Mouse (Mus musculus): Measurements from ENCODE around the gene Tmem238l. TPM values are rescaled to one million over a fixed set of nuclear protein-coding genes. Genes with fewer than 3 reads are reported as not detected.

Tmem238l gene
- polyA plus RNA-seq, 1 experiment: not detected

DNA sequence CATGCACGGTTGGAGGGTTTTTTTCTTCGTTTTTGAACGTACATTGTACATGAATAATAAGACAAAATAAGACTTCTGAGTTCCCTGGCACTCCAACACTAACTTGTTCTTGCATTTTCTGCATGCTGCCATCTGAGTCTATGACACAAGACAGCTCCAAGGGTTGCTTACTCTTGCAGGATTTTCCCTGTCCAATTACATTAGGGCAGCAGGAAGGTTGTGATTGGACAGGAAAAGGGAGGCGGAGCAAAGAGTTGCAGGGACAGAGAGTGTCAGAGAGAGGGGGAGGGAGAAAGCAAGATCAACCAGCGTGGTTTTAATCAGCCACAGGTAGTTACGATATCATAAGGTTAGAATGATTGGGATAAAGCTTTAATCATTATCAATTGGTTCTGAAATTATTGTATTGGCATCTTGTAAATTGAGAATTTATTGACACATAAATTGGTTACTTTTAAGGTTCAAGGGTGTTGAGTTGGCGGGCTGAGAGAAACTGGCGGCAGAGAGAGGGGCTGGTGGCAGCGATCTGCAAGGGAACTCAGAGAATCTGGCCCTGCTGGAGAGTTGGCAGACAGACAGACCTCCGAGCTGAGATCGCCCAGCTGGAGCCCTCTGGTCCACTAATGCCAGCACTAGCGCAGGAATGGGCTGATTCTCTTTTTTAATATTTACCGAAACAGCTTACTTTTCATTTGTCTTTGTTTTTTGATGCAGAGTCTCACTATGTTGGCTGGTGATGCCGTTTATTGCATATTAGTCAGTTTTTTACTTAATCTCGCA is 25.1 kb downstream of the Tmem238l start:
- H3K4me3 ChIP-seq (ENCODE audit: insufficient read depth, poor library complexity, severe bottlenecking): no peak overlapping the region
- TF ChIP-seq CTCF (IDR thresholded peaks at IDR 0.05; ENCODE audit: control insufficient read depth, insufficient read depth, insufficient read length) (no peak), FOSL1 (IDR thresholded peaks at IDR 0.05; ENCODE audit: insufficient read depth, low read length, poor library complexity, severe bottlenecking) (no peak), MYOD1 (IDR thresholded peaks at IDR 0.05; ENCODE audit: control insufficient read depth, insufficient read length, low read depth) (no peak), MAX (IDR thresholded peaks at IDR 0.05) (no peak), MYOG (IDR thresholded peaks at IDR 0.05; ENCODE audit: control insufficient read depth, extremely low read depth, insufficient read length) (no peak), USF1 (IDR thresholded peaks at IDR 0.05; ENCODE audit: low read depth) (no peak), CEBPB (IDR thresholded peaks at IDR 0.05; ENCODE audit: low read depth) (no peak)
- no peaks in the 10 kb centered on the region for H3K79me3 ChIP-seq (ENCODE audit: low read depth)

GRCm38 (mm10) chr11:66982794-66983193 is 26.4 kb downstream of the Tmem238l start:
- no peaks in the 10 kb centered on the region for H3K27me3 ChIP-seq (ENCODE audit: control insufficient read depth, insufficient read depth, insufficient read length)
- H3K79me3 ChIP-seq (ENCODE audit: low read depth): no peaks in the 10 kb centered on the region
- no peaks in the 10 kb centered on the region for H3K79me2 ChIP-seq (ENCODE audit: control insufficient read depth, insufficient read depth)
- TF ChIP-seq USF1 (IDR thresholded peaks at IDR 0.05; ENCODE audit: low read depth) (no peak), MYOG (IDR thresholded peaks at IDR 0.05; ENCODE audit: control insufficient read depth, extremely low read depth, insufficient read length) (no peak), MAX (IDR thresholded peaks at IDR 0.05) (no peak), CEBPB (IDR thresholded peaks at IDR 0.05; ENCODE audit: low read depth) (no peak), MYOD1 (IDR thresholded peaks at IDR 0.05; ENCODE audit: control insufficient read depth, insufficient read length, low read depth) (no peak)
- H3K4me3 ChIP-seq (ENCODE audit: insufficient read depth, poor library complexity, severe bottlenecking): no peak overlapping the region
- H3K36me3 ChIP-seq (ENCODE audit: control insufficient read depth, insufficient read depth): no peaks in the 10 kb centered on the region
- no peak overlapping the region for H3ac ChIP-seq (ENCODE audit: control insufficient read depth, insufficient read length, low read depth)

More for the DNA sequence above, 25.1 kb downstream of the Tmem238l start:
- Histone ChIP-seq H3K36me3 (ENCODE audit: control insufficient read depth, insufficient read depth) (no peaks in the 10 kb centered on the region), H3K79me2 (ENCODE audit: control insufficient read depth, insufficient read depth) (no peaks in the 10 kb centered on the region), H3ac (ENCODE audit: control insufficient read depth, insufficient read length, low read depth) (no peak overlapping the region), H3K27me3 (ENCODE audit: control insufficient read depth, insufficient read depth, insufficient read length) (no peaks in the 10 kb centered on the region)

DNA sequence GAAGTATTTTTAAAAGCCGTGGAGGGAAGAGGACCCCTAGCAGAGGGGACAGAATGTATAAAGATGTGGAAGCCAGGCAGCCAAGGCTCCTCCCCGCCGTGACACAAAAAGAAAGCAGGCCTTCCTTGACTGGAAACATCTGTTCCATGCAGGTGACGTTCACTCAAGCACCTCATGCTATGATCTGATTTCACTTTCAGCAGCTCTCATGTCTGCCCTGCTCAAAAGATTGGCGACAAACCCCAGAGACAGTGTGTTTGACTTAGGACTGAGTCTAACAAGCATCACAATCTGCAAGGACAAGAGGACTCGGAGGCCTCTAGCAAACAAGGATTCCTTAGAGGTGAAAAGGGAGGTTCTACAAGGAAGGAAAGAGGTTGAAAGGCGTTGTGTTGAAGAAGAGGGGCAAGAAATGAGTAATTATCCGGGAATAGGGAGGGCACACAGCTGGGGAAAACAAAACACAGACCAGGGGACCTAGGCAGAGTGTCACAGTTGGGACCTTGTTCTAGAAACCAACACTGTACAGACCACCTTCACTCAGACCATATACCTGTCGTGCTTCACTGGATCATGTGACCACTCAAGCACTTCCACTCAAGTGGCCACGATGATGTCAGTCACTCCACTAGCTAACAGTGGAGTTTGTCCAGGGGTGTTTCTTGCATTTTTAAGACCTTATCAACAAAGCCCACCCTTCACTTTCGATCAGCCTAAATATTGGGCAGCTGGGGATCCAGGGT is 27.2 kb downstream of the Tmem238l start:
- TF ChIP-seq CEBPB (IDR thresholded peaks at IDR 0.05; ENCODE audit: low read depth): no peak
- no peak for TF ChIP-seq MYOD1 (IDR thresholded peaks at IDR 0.05; ENCODE audit: control insufficient read depth, insufficient read length, low read depth)
- no peak for TF ChIP-seq USF1 (IDR thresholded peaks at IDR 0.05; ENCODE audit: low read depth)
- TF ChIP-seq FOSL1 (IDR thresholded peaks at IDR 0.05; ENCODE audit: insufficient read depth, low read length, poor library complexity, severe bottlenecking): no peak
- TF ChIP-seq CTCF (IDR thresholded peaks at IDR 0.05; ENCODE audit: control insufficient read depth, insufficient read depth, insufficient read length): no peak
- no peak for TF ChIP-seq MYOG (IDR thresholded peaks at IDR 0.05; ENCODE audit: control insufficient read depth, extremely low read depth, insufficient read length)
- no peak for TF ChIP-seq MAX (IDR thresholded peaks at IDR 0.05)
- Histone ChIP-seq H3K27me3 (ENCODE audit: control insufficient read depth, insufficient read depth, insufficient read length) (no peaks in the 10 kb centered on the region), H3K36me3 (ENCODE audit: control insufficient read depth, insufficient read depth) (no peaks in the 10 kb centered on the region)

GRCm38 (mm10) chr11:66984165-66985135 is 28.0 kb downstream of the Tmem238l start:
- H3K4me3 ChIP-seq (ENCODE audit: insufficient read depth, poor library complexity, severe bottlenecking): peak overlapping the region; percentile 27
- no peaks in the 10 kb centered on the region for H3K36me3 ChIP-seq (ENCODE audit: control insufficient read depth, insufficient read depth)
- TF ChIP-seq CTCF (IDR thresholded peaks at IDR 0.05; ENCODE audit: control insufficient read depth, insufficient read depth, insufficient read length) (peak; percentile 84), MYOG (IDR thresholded peaks at IDR 0.05; ENCODE audit: control insufficient read depth, extremely low read depth, insufficient read length) (no peak), CEBPB (IDR thresholded peaks at IDR 0.05; ENCODE audit: low read depth) (no peak)
- no peaks in the 10 kb centered on the region for H3K79me3 ChIP-seq (ENCODE audit: low read depth)
- H3ac ChIP-seq (ENCODE audit: control insufficient read depth, insufficient read length, low read depth): peak overlapping the region; percentile 12
- no peaks in the 10 kb centered on the region for H3K27me3 ChIP-seq (ENCODE audit: control insufficient read depth, insufficient read depth, insufficient read length)
- H3K79me2 ChIP-seq (ENCODE audit: control insufficient read depth, insufficient read depth): no peaks in the 10 kb centered on the region

More for the DNA sequence above, 27.2 kb downstream of the Tmem238l start:
- H3K79me2 ChIP-seq (ENCODE audit: control insufficient read depth, insufficient read depth): no peaks in the 10 kb centered on the region
- H3K79me3 ChIP-seq (ENCODE audit: low read depth): no peaks in the 10 kb centered on the region
- no peak overlapping the region for H3ac ChIP-seq (ENCODE audit: control insufficient read depth, insufficient read length, low read depth)
- no peak overlapping the region for H3K4me3 ChIP-seq (ENCODE audit: insufficient read depth, poor library complexity, severe bottlenecking)

GRCm38 (mm10) chr11:66985136-66985702 is 28.8 kb downstream of the Tmem238l start:
- H3K79me3 ChIP-seq (ENCODE audit: low read depth): no peaks in the 10 kb centered on the region

More at GRCm38 (mm10) chr11:66985136-66985702, 28.8 kb downstream of the Tmem238l start:
- TF ChIP-seq USF1 (IDR thresholded peaks at IDR 0.05; ENCODE audit: low read depth) (no peak), CEBPB (IDR thresholded peaks at IDR 0.05; ENCODE audit: low read depth) (no peak), MYOG (IDR thresholded peaks at IDR 0.05; ENCODE audit: control insufficient read depth, extremely low read depth, insufficient read length) (no peak), MAX (IDR thresholded peaks at IDR 0.05) (no peak), FOSL1 (IDR thresholded peaks at IDR 0.05; ENCODE audit: insufficient read depth, low read length, poor library complexity, severe bottlenecking) (no peak), MYOD1 (IDR thresholded peaks at IDR 0.05; ENCODE audit: control insufficient read depth, insufficient read length, low read depth) (no peak), CTCF (IDR thresholded peaks at IDR 0.05; ENCODE audit: control insufficient read depth, insufficient read depth, insufficient read length) (no peak)
- H3K36me3 ChIP-seq (ENCODE audit: control insufficient read depth, insufficient read depth): no peaks in the 10 kb centered on the region
- no peak overlapping the region for H3ac ChIP-seq (ENCODE audit: control insufficient read depth, insufficient read length, low read depth)
- no peaks in the 10 kb centered on the region for H3K27me3 ChIP-seq (ENCODE audit: control insufficient read depth, insufficient read depth, insufficient read length)
- H3K4me3 ChIP-seq (ENCODE audit: insufficient read depth, poor library complexity, severe bottlenecking): peak overlapping the region; percentile 27
- no peaks in the 10 kb centered on the region for H3K79me2 ChIP-seq (ENCODE audit: control insufficient read depth, insufficient read depth)

All from C2C12 (cell line).